Mouse (Mus musculus) spleen, adult 2 months (tissue): ENCODE measurements around the gene Slc23a2.

Source experiments
- CTCF ChIP-seq: fragments of 200-500 bp; IDR thresholded peaks from 2 replicates; pipeline ENCODE4 v1.5.1; 2011; ENCODE audit warnings: mild to moderate bottlenecking, inconsistent platforms; ENCODE audit not compliant: insufficient read depth, insufficient read length, insufficient replicate concordance; ENCODE audit errors: extremely low read depth
- POLR2A ChIP-seq: fragments of 200-500 bp; IDR thresholded peaks from 2 replicates; pipeline ENCODE4 v1.6.1; 2011; ENCODE audit warnings: low read depth, low read length, inconsistent platforms

GRCm38 (mm10) chr2:132064185-132064831 is 80.6 kb downstream of the Slc23a2 start:
- no peak for TF ChIP-seq POLR2A
- TF ChIP-seq CTCF: peak; percentile 25; the same call in 1 of the 2 replicates
